Mouse (Mus musculus) kidney, postnatal 4 days (tissue): ENCODE measurements around the gene Qrich2.
"Not testable (repeated sequence)": the region's sequence is repeated elsewhere in the genome, so short reads cannot be mapped to it uniquely, and the experiment has no call there.

Experiments used
- DNase-seq, 2 experiments: peaks; one replicate each; pipeline ENCODE4 v3.0.0; 2021; ENCODE audit warnings: mixed read lengths in 2 of 2

Qrich2 gene

GRCm38 (mm10) chr11:116428872-116429859 is 36.9 kb downstream of the Qrich2 start:
- DNase-seq, result peak in 1 of 2 experiments; percentile 36

- no peak for DNase-seq
Observed at GRCm38 (mm10) chr11:116426852-116427575, 39.0 kb downstream of the Qrich2 start.

GRCm38 (mm10) chr11:116426328-116426727 is 39.7 kb downstream of the Qrich2 start:
- peak in 1 of 2 experiments; percentile 41 for DNase-seq

- no peak for DNase-seq
Observed at GRCm38 (mm10) chr11:116424621-116425407, 41.2 kb downstream of the Qrich2 start.

GRCm38 (mm10) chr11:116423782-116424620 is 42.0 kb downstream of the Qrich2 start:
- no peak for DNase-seq

GRCm38 (mm10) chr11:116423214-116423613 is 42.8 kb downstream of the Qrich2 start:
- no peak for DNase-seq

- DNase-seq, result no peak
Observed at GRCm38 (mm10) chr11:116422562-116422961, 43.5 kb downstream of the Qrich2 start.

- no peak for DNase-seq
Observed at GRCm38 (mm10) chr11:116421102-116421501, 44.9 kb downstream of the Qrich2 start.

GRCm38 (mm10) chr11:116418841-116419462 is 47.1 kb downstream of the Qrich2 start:
- DNase-seq, result peak; percentile 45 to 66

GRCm38 (mm10) chr11:116418194-116418840 is 47.7 kb downstream of the Qrich2 start:
- peak; percentile 71 to 81 for DNase-seq

GRCm38 (mm10) chr11:116417054-116417453 is 49.0 kb downstream of the Qrich2 start:
- no peak for DNase-seq

GRCm38 (mm10) chr11:116416196-116416943 is 49.7 kb downstream of the Qrich2 start:
- no peak for DNase-seq

- DNase-seq, result no peak
Observed at GRCm38 (mm10) chr11:116413631-116414022, 52.4 kb downstream of the Qrich2 start.

GRCm38 (mm10) chr11:116412904-116413630 is 53.0 kb downstream of the Qrich2 start, which contains the start of gene Rnf157:
TSS of gene Rnf157 (minus strand) at chr11:116413032.
- DNase-seq, result peak; percentile 87 to 92

- DNase-seq, result peak; percentile 34 to 60
Observed at GRCm38 (mm10) chr11:116412028-116412827, 53.8 kb downstream of the Qrich2 start.

- no peak for DNase-seq
Observed at GRCm38 (mm10) chr11:116411582-116411981, 54.5 kb downstream of the Qrich2 start.

GRCm38 (mm10) chr11:116410415-116410814 is 55.6 kb downstream of the Qrich2 start:
- not testable (repeated sequence) for DNase-seq

GRCm38 (mm10) chr11:116409008-116409407 is 57.0 kb downstream of the Qrich2 start:
- DNase-seq, result no peak
